Mouse (Mus musculus) embryonic facial prominence, embryonic 12.5 days (tissue): ENCODE data around the gene Zdhhc11. TPM values are rescaled to one million over a fixed set of nuclear protein-coding genes. Genes with fewer than 3 reads are reported as not detected.

Source experiments
- ATAC-seq: fragments of 200-750 bp; cut with Nextera tagmentation; 2 replicates; pipeline ENCODE4 v1.8.0; 2017; ENCODE audit not compliant: insufficient number of reproducible peaks, insufficient read depth, low FRiP score, low TSS enrichment
- H3K27ac ChIP-seq: fragments of 300-500 bp; sonication (generic); 2 replicates; pipeline ENCODE4 v1.5.1; 2016; ENCODE audit warnings: mild to moderate bottlenecking
- H3K27me3 ChIP-seq: fragments of 300-500 bp; sonication (generic); 2 replicates; pipeline ENCODE4 v1.6.1; 2016; ENCODE audit warnings: mild to moderate bottlenecking, moderate library complexity
- H3K36me3 ChIP-seq: fragments of 300-500 bp; sonication (generic); 2 replicates; pipeline ENCODE4 v1.6.1; 2016; ENCODE audit warnings: mild to moderate bottlenecking
- H3K4me1 ChIP-seq: fragments of 300-500 bp; sonication (generic); 2 replicates; pipeline ENCODE4 v1.6.1; 2016
- H3K4me2 ChIP-seq: fragments of 300-500 bp; sonication (generic); replicated peaks from 2 replicates; pipeline ENCODE4 v1.6.1; 2016; ENCODE audit warnings: mild to moderate bottlenecking, moderate library complexity
- H3K4me3 ChIP-seq: fragments of 300-500 bp; sonication (generic); 2 replicates; pipeline ENCODE4 v1.5.1; 2016; ENCODE audit warnings: mild to moderate bottlenecking
- H3K9ac ChIP-seq: fragments of 300-500 bp; sonication (generic); 2 replicates; pipeline ENCODE4 v1.6.1; 2016; ENCODE audit warnings: mild to moderate bottlenecking, moderate library complexity
- H3K9me3 ChIP-seq: fragments of 300-500 bp; sonication (generic); 2 replicates; pipeline ENCODE4 v1.6.1; 2016; ENCODE audit warnings: mild to moderate bottlenecking, moderate library complexity
- WGBS: fragments of 180-500 bp; shearing (Covaris S2); methylation state at CpG from one replicate; pipeline ENCODE4 v1.1.7; 2016; 5-methylcytosine and 5-hydroxymethylcytosine counted together
- polyA plus RNA-seq: library from polyadenylated mRNA; unstranded; fragments of >200 nt; fragmentation: Nextera tagmentation; extraction: Ambion mirVana; gene quantifications from 2 replicates; pipeline ENCODE4 v1.2.1, GENCODE M21; 2016

Gene Zdhhc11
- polyA plus RNA-seq, result not detected in 2 replicates

- H3K4me3 ChIP-seq, result no peak within 1 kb of the TSS
- H3K27ac ChIP-seq, result no peak within 1 kb of the TSS
- no peak within 1 kb of the TSS for H3K4me2 ChIP-seq
- H3K36me3 ChIP-seq, result peaks cover 36% of the 10 kb centered on the region
- no peak within 1 kb of the TSS for H3K9ac ChIP-seq
- ATAC-seq, result no peak
- no peaks in the 10 kb centered on the region for H3K27me3 ChIP-seq
- 88% methylated on average over 5 of the region's 5 CpGs for WGBS
- H3K9me3 ChIP-seq, result no peaks in the 10 kb centered on the region
- H3K4me1 ChIP-seq, result no peaks in the 10 kb centered on the region
Observed at GRCm38 (mm10) chr13:73963551-73963950, at the start of gene Zdhhc11. Gene Zdhhc11 (plus strand): TSS chr13:73963851.

GRCm38 (mm10) chr13:73932201-73932600, 31.4 kb upstream of the Zdhhc11 start:
- H3K27me3 ChIP-seq, result no peaks in the 10 kb centered on the region
- no peak overlapping the region for H3K4me3 ChIP-seq
- ATAC-seq, result no peak
- no peak overlapping the region for H3K27ac ChIP-seq
- no peak overlapping the region for H3K4me2 ChIP-seq
- WGBS, result 90% methylated on average over 10 of the region's 10 CpGs
- H3K4me1 ChIP-seq, result peaks cover 7% of the 10 kb centered on the region; the same call in 1 of the 2 replicates
- H3K9me3 ChIP-seq, result no peaks in the 10 kb centered on the region
- no peak overlapping the region for H3K9ac ChIP-seq
- peaks cover 53% of the 10 kb centered on the region for H3K36me3 ChIP-seq

GRCm38 (mm10) chr13:73936938-73937320, 26.7 kb upstream of the Zdhhc11 start:
- Histone ChIP-seq H3K4me2 (peak overlapping the region; percentile 75), H3K36me3 (peaks cover 31% of the 10 kb centered on the region), H3K4me3 (peak overlapping the region; percentile 73), H3K27me3 (no peaks in the 10 kb centered on the region), H3K9ac (peak overlapping the region; percentile 62), H3K4me1 (peaks cover 12% of the 10 kb centered on the region; the same call in 1 of the 2 replicates), H3K9me3 (no peaks in the 10 kb centered on the region), H3K27ac (no peak overlapping the region)
- peak; percentile 67 for ATAC-seq
- 13% methylated on average over 5 of the region's 5 CpGs for WGBS

- Histone ChIP-seq H3K9me3 (no peaks in the 10 kb centered on the region), H3K4me2 (peak within 1 kb of the TSS; percentile 75), H3K27ac (peak within 1 kb of the TSS; percentile 74), H3K9ac (peak within 1 kb of the TSS; percentile 62), H3K4me3 (peak within 1 kb of the TSS; percentile 73), H3K36me3 (peaks cover 34% of the 10 kb centered on the region), H3K4me1 (peaks cover 12% of the 10 kb centered on the region; the same call in 1 of the 2 replicates), H3K27me3 (no peaks in the 10 kb centered on the region)
- ATAC-seq, result peak; percentile 95
- WGBS, result under 1% methylated on average over 81 of the region's 82 CpGs
Observed at GRCm38 (mm10) chr13:73937321-73938176, 26.1 kb upstream of the Zdhhc11 start, which contains the start of the genes Trip13 and Brd9. Gene Trip13 (minus strand): TSS chr13:73937784. Gene Brd9 (plus strand): TSS chr13:73937811.

- no peaks in the 10 kb centered on the region for H3K27me3 ChIP-seq
- ATAC-seq, result no peak
- H3K9me3 ChIP-seq, result no peaks in the 10 kb centered on the region
- H3K36me3 ChIP-seq, result peaks cover 34% of the 10 kb centered on the region
- 41% methylated on average over 13 of the region's 13 CpGs for WGBS
- H3K27ac ChIP-seq, result no peak overlapping the region
- H3K9ac ChIP-seq, result peak overlapping the region; percentile 46
- peaks cover 12% of the 10 kb centered on the region; the same call in 1 of the 2 replicates for H3K4me1 ChIP-seq
- peak overlapping the region; percentile 75 for H3K4me2 ChIP-seq
- H3K4me3 ChIP-seq, result peak overlapping the region; percentile 73
Observed at GRCm38 (mm10) chr13:73938177-73938560, 25.5 kb upstream of the Zdhhc11 start.

GRCm38 (mm10) chr13:73939101-73939500, 24.6 kb upstream of the Zdhhc11 start:
- peaks cover 12% of the 10 kb centered on the region; the same call in 1 of the 2 replicates for H3K4me1 ChIP-seq
- H3K36me3 ChIP-seq, result peaks cover 43% of the 10 kb centered on the region
- ATAC-seq, result no peak
- no peak overlapping the region for H3K9ac ChIP-seq
- 91% methylated on average over 5 of the region's 5 CpGs for WGBS
- H3K9me3 ChIP-seq, result no peaks in the 10 kb centered on the region
- H3K27ac ChIP-seq, result no peak overlapping the region
- no peak overlapping the region for H3K4me3 ChIP-seq
- H3K4me2 ChIP-seq, result no peak overlapping the region
- H3K27me3 ChIP-seq, result no peaks in the 10 kb centered on the region

- ATAC-seq, result no peak
- H3K9ac ChIP-seq, result no peak overlapping the region
Observed at GRCm38 (mm10) chr13:73944606-73945005, 19.0 kb upstream of the Zdhhc11 start.

GRCm38 (mm10) chr13:73953551-73954130, 10.0 kb upstream of the Zdhhc11 start:
- Histone ChIP-seq H3K9ac (no peak overlapping the region), H3K9me3 (no peaks in the 10 kb centered on the region), H3K27ac (no peak overlapping the region), H3K4me1 (no peaks in the 10 kb centered on the region), H3K27me3 (no peaks in the 10 kb centered on the region), H3K36me3 (peaks cover 88% of the 10 kb centered on the region), H3K4me2 (no peak overlapping the region), H3K4me3 (no peak overlapping the region)
- no peak for ATAC-seq
- 91% methylated on average over 1 of the region's 1 CpGs for WGBS

More at GRCm38 (mm10) chr13:73944606-73945005, 19.0 kb upstream of the Zdhhc11 start:
- Histone ChIP-seq H3K4me1 (no peaks in the 10 kb centered on the region), H3K27ac (no peak overlapping the region), H3K27me3 (no peaks in the 10 kb centered on the region), H3K36me3 (peaks cover 83% of the 10 kb centered on the region), H3K9me3 (no peaks in the 10 kb centered on the region), H3K4me3 (no peak overlapping the region), H3K4me2 (no peak overlapping the region)
- 85% methylated on average over 9 of the region's 9 CpGs for WGBS

- no peak for ATAC-seq
- no peak overlapping the region for H3K9ac ChIP-seq
- 64% methylated on average over 6 of the region's 6 CpGs for WGBS
- no peaks in the 10 kb centered on the region for H3K27me3 ChIP-seq
- H3K27ac ChIP-seq, result no peak overlapping the region
- H3K4me3 ChIP-seq, result no peak overlapping the region
- H3K4me1 ChIP-seq, result no peaks in the 10 kb centered on the region
- H3K36me3 ChIP-seq, result peaks cover 88% of the 10 kb centered on the region
- no peak overlapping the region for H3K4me2 ChIP-seq
- H3K9me3 ChIP-seq, result no peaks in the 10 kb centered on the region
Observed at GRCm38 (mm10) chr13:73954666-73955065, 9.0 kb upstream of the Zdhhc11 start.

- Histone ChIP-seq H3K4me3 (no peak overlapping the region), H3K4me2 (no peak overlapping the region), H3K36me3 (peaks cover 88% of the 10 kb centered on the region), H3K9ac (no peak overlapping the region), H3K27ac (no peak overlapping the region), H3K9me3 (no peaks in the 10 kb centered on the region), H3K27me3 (no peaks in the 10 kb centered on the region), H3K4me1 (no peaks in the 10 kb centered on the region)
- no peak for ATAC-seq
- WGBS, result 85% methylated on average over 5 of the region's 5 CpGs
Observed at GRCm38 (mm10) chr13:73955531-73955930, 8.1 kb upstream of the Zdhhc11 start.

GRCm38 (mm10) chr13:73960117-73960652, 3.5 kb upstream of the Zdhhc11 start:
- no peaks in the 10 kb centered on the region for H3K9me3 ChIP-seq
- no peaks in the 10 kb centered on the region for H3K4me1 ChIP-seq
- no peak overlapping the region for H3K4me2 ChIP-seq
- no peaks in the 10 kb centered on the region for H3K27me3 ChIP-seq
- no peak overlapping the region for H3K27ac ChIP-seq
- ATAC-seq, result no peak
- H3K4me3 ChIP-seq, result no peak overlapping the region
- 91% methylated on average over 10 of the region's 10 CpGs for WGBS
- H3K36me3 ChIP-seq, result peaks cover 65% of the 10 kb centered on the region
- H3K9ac ChIP-seq, result no peak overlapping the region
